8 mouse cellular contexts compared by ENCODE assay signal in genomic region chr2:39065400-39065987, GRCm38 (mm10). TPM values are rescaled to one million over a fixed set of nuclear protein-coding genes. Genes with fewer than 3 reads are reported as not detected.
A peak's percentile ranks its signal among the peaks of the same experiment; 100 is the strongest.
DNase-seq lines count a peak whose midpoint lies in the region; ATAC-seq and TF ChIP-seq lines count a peak whose summit lies in the region.

Golga1 (minus strand) TSS chr2:39065541.

- H3K27ac ChIP-seq in CH12.LX (ENCODE audit: insufficient read depth, low read depth): peak within 1 kb of the TSS; percentile 71
- H3K27ac ChIP-seq in forebrain, embryonic 12.5 days: peak within 1 kb of the TSS; percentile 87
- peak within 1 kb of the TSS; percentile 84 for H3K27ac ChIP-seq in heart, postnatal 0 days (ENCODE audit: low read depth)
- H3K27ac ChIP-seq in liver, embryonic 16.5 days (ENCODE audit: low read length): peak within 1 kb of the TSS; percentile 96
- peak within 1 kb of the TSS; percentile 88 for H3K27ac ChIP-seq in neural tube, embryonic 13.5 days (replicated peaks)
- H3K27ac ChIP-seq in testis, adult 2 months (ENCODE audit: control insufficient read depth, insufficient read depth, low read depth, low read length): peak within 1 kb of the TSS; percentile 99

- in situ Hi-C loops in CH12.LX (cut with MboI; ENCODE audit: low pct_ligation_motif_present, low pct_unique_long_range_greater_than_20kb, low sequenced_read_pairs): no loop called here

- peaks cover 11% of the 10 kb centered on the region for H3K79me2 ChIP-seq in CH12.LX (replicated peaks; ENCODE audit: control insufficient read depth, extremely low read depth, insufficient read depth, poor library complexity, severe bottlenecking)

- H3K9me3 ChIP-seq in CH12.LX (replicated peaks; ENCODE audit: low read length): no peaks in the 10 kb centered on the region
- no peaks in the 10 kb centered on the region for H3K9me3 ChIP-seq in forebrain, embryonic 12.5 days
- no peaks in the 10 kb centered on the region for H3K9me3 ChIP-seq in heart, postnatal 0 days (replicated peaks; ENCODE audit: control insufficient read depth, low read length)
- H3K9me3 ChIP-seq in liver, embryonic 16.5 days (replicated peaks; ENCODE audit: control insufficient read depth, low read length): no peaks in the 10 kb centered on the region
- no peaks in the 10 kb centered on the region for H3K9me3 ChIP-seq in neural tube, embryonic 13.5 days

- peak; percentile 94 for TF ChIP-seq POLR2A in CH12.LX (IDR thresholded peaks at IDR 0.05; ENCODE audit: low read depth, low read length)
- peak; percentile 99 for TF ChIP-seq POLR2A in testis, adult 2 months (IDR thresholded peaks at IDR 0.05; ENCODE audit: control insufficient read depth, low read depth, low read length)

- H3K4me1 ChIP-seq in CH12.LX (ENCODE audit: control insufficient read depth in 1 of 2, insufficient read depth in 2 of 2): peaks cover 0 to 17% of the 10 kb centered on the region in 2 experiments; a peak in 2 of 4 replicates
- H3K4me1 ChIP-seq in forebrain, embryonic 12.5 days: peaks cover 9% of the 10 kb centered on the region
- H3K4me1 ChIP-seq in heart, postnatal 0 days (ENCODE audit: control insufficient read depth, insufficient read depth): peaks cover 6% of the 10 kb centered on the region; the same call in 1 of the 2 replicates
- H3K4me1 ChIP-seq in liver, embryonic 16.5 days (ENCODE audit: control insufficient read depth, low read depth, low read length): peaks cover 2% of the 10 kb centered on the region; the same call in 1 of the 2 replicates
- peaks cover 14% of the 10 kb centered on the region for H3K4me1 ChIP-seq in neural tube, embryonic 13.5 days (replicated peaks)
- H3K4me1 ChIP-seq in testis, adult 2 months (ENCODE audit: control insufficient read depth, insufficient read depth, low read length): peaks cover 2% of the 10 kb centered on the region; the same call in 1 of the 2 replicates

- TF ChIP-seq CTCF in CH12.LX (conservative IDR thresholded peaks at IDR 0.05 in 1 of 2, IDR thresholded peaks at IDR 0.05 in 1 of 2; ENCODE audit: low read depth in 2 of 2, low read length in 2 of 2): no peak
- TF ChIP-seq CTCF in heart, postnatal 0 days (IDR thresholded peaks at IDR 0.05; ENCODE audit: low read depth): no peak
- no peak for TF ChIP-seq CTCF in testis, adult 2 months (IDR thresholded peaks at IDR 0.05; ENCODE audit: control insufficient read depth, insufficient read depth, insufficient replicate concordance, low read depth, low read length)

- H3K9ac ChIP-seq in CH12.LX (ENCODE audit: insufficient read depth, low read depth): peak within 1 kb of the TSS; percentile 92
- H3K9ac ChIP-seq in forebrain, embryonic 12.5 days: peak within 1 kb of the TSS; percentile 89
- peak within 1 kb of the TSS; percentile 92 for H3K9ac ChIP-seq in heart, postnatal 0 days (replicated peaks; ENCODE audit: low read depth, low read length)
- H3K9ac ChIP-seq in liver, embryonic 16.5 days (ENCODE audit: low read depth, low read length): peak within 1 kb of the TSS; percentile 84
- peak within 1 kb of the TSS; percentile 97 for H3K9ac ChIP-seq in neural tube, embryonic 13.5 days

- DNase-seq in CH12.LX (ENCODE audit: extremely low read depth): peak; percentile 89
- peak; percentile 80 for DNase-seq in c-Kit-positive CD71-positive TER-119-negative erythroid progenitor cells, embryonic 14.5 days (ENCODE audit: low read depth)
- peak; percentile 92 for DNase-seq in heart, postnatal 0 days (ENCODE audit: low spot score)
- peak; percentile 94 to 97 for DNase-seq in kidney, postnatal 4 days

- peak within 1 kb of the TSS; percentile 83 to 95 (median 86) for H3K4me3 ChIP-seq in CH12.LX (replicated peaks in 1 of 3; ENCODE audit: low read depth in 2 of 3, low read length in 2 of 3, poor library complexity in 1 of 3)
- H3K4me3 ChIP-seq in forebrain, embryonic 12.5 days (replicated peaks): peak within 1 kb of the TSS; percentile 86
- peak within 1 kb of the TSS; percentile 76 for H3K4me3 ChIP-seq in heart, postnatal 0 days (ENCODE audit: low read depth, low read length)
- H3K4me3 ChIP-seq in liver, embryonic 16.5 days (ENCODE audit: low read depth, low read length): peak within 1 kb of the TSS; percentile 73
- H3K4me3 ChIP-seq in neural tube, embryonic 13.5 days: peak within 1 kb of the TSS; percentile 81
- peak within 1 kb of the TSS; percentile 86 for H3K4me3 ChIP-seq in testis, adult 2 months (ENCODE audit: control insufficient read depth, low read depth, low read length)

- dilution Hi-C loops in CH12.LX (cut with MboI; ENCODE audit: extremely low pct_ligation_motif_present, extremely low pct_unique_long_range_greater_than_20kb, low sequenced_read_pairs): no loop called here

- no peaks in the 10 kb centered on the region for H3K27me3 ChIP-seq in CH12.LX (replicated peaks)
- no peaks in the 10 kb centered on the region for H3K27me3 ChIP-seq in forebrain, embryonic 12.5 days
- H3K27me3 ChIP-seq in heart, postnatal 0 days (ENCODE audit: control insufficient read depth, insufficient read depth, low read length): no peaks in the 10 kb centered on the region
- no peaks in the 10 kb centered on the region for H3K27me3 ChIP-seq in liver, embryonic 16.5 days (ENCODE audit: control insufficient read depth, insufficient read depth, low read depth, low read length)
- H3K27me3 ChIP-seq in neural tube, embryonic 13.5 days: no peaks in the 10 kb centered on the region
- no peaks in the 10 kb centered on the region for H3K27me3 ChIP-seq in testis, adult 2 months (ENCODE audit: control insufficient read depth, insufficient read depth, low read length)

- WGBS in forebrain, embryonic 12.5 days: under 1% methylated on average over 50 of the region's 50 CpGs
- under 1% methylated on average over 50 of the region's 50 CpGs for WGBS in heart, postnatal 0 days
- WGBS in liver, embryonic 16.5 days (ENCODE audit: insufficient replicate concordance): under 1% methylated on average over 50 of the region's 50 CpGs
- WGBS in neural tube, embryonic 13.5 days: under 1% methylated on average over 50 of the region's 50 CpGs

- H3K4me2 ChIP-seq in CH12.LX (ENCODE audit: insufficient read depth, low read depth, poor library complexity, severe bottlenecking): peak within 1 kb of the TSS; percentile 84
- H3K4me2 ChIP-seq in forebrain, embryonic 12.5 days: peak within 1 kb of the TSS; percentile 85
- peak within 1 kb of the TSS; percentile 92 for H3K4me2 ChIP-seq in heart, postnatal 0 days (ENCODE audit: low read depth, low read length)
- peak within 1 kb of the TSS; percentile 73 for H3K4me2 ChIP-seq in liver, embryonic 16.5 days (ENCODE audit: low read depth, low read length)
- H3K4me2 ChIP-seq in neural tube, embryonic 13.5 days: peak within 1 kb of the TSS; percentile 81

- peaks cover 3 to 27% of the 10 kb centered on the region in 2 experiments for H3K36me3 ChIP-seq in CH12.LX (replicated peaks in 1 of 2; ENCODE audit: control insufficient read depth in 1 of 2, insufficient read depth in 1 of 2, low read length in 1 of 2)
- H3K36me3 ChIP-seq in forebrain, embryonic 12.5 days (replicated peaks): peaks cover 10% of the 10 kb centered on the region
- peaks cover 24% of the 10 kb centered on the region for H3K36me3 ChIP-seq in heart, postnatal 0 days (replicated peaks; ENCODE audit: control insufficient read depth, insufficient read depth, low read length)
- 0 out of 2 replicates have a peak, but pooled peaks cover 2% of the 10 kb centered on the region for H3K36me3 ChIP-seq in liver, embryonic 16.5 days (ENCODE audit: control insufficient read depth, insufficient read depth)
- H3K36me3 ChIP-seq in neural tube, embryonic 13.5 days: peaks cover 15% of the 10 kb centered on the region
- H3K36me3 ChIP-seq in testis, adult 2 months (ENCODE audit: control insufficient read depth, insufficient read depth, low read length): no peaks in the 10 kb centered on the region

- no peak for TF ChIP-seq RAD21 in CH12.LX (IDR thresholded peaks at IDR 0.05; ENCODE audit: low read depth, low read length)

- TF ChIP-seq EP300 in CH12.LX (IDR thresholded peaks at IDR 0.05; ENCODE audit: low read length): no peak
- no peak for TF ChIP-seq EP300 in heart, postnatal 0 days (IDR thresholded peaks at IDR 0.05; ENCODE audit: low read depth)

- peak; percentile 99 for ATAC-seq in forebrain, embryonic 12.5 days (ENCODE audit: low FRiP score)
- peak; percentile 99 for ATAC-seq in heart, postnatal 0 days (ENCODE audit: insufficient read depth, low read depth)
- ATAC-seq in liver, embryonic 16.5 days (ENCODE audit: low read depth): peak; percentile 96
- peak; percentile 98 for ATAC-seq in neural tube, embryonic 13.5 days (ENCODE audit: low read depth)

TF ChIP-seq in CH12.LX, 34 proteins besides CTCF, POLR2A, EP300 and RAD21 (continues in another document):
- TF ChIP-seq IRF4 (IDR thresholded peaks at IDR 0.05; ENCODE audit: low read depth, low read length) (peak; percentile 53), MAX (IDR thresholded peaks at IDR 0.05; ENCODE audit: low read length) (peak; percentile 75; the same call in 1 of the 2 replicates), ELF1 (IDR thresholded peaks at IDR 0.05; ENCODE audit: low read depth, low read length) (peak; percentile 96), MAFK (IDR thresholded peaks at IDR 0.05; ENCODE audit: insufficient replicate concordance, low read length) (no peak), PAX5 (IDR thresholded peaks at IDR 0.05; ENCODE audit: low read length) (no peak), BHLHE40 (IDR thresholded peaks at IDR 0.05; ENCODE audit: low read depth, low read length) (peak; percentile 86), NRF1 (IDR thresholded peaks at IDR 0.05; ENCODE audit: low read depth, low read length) (peak; percentile 100), CHD2 (IDR thresholded peaks at IDR 0.05; ENCODE audit: low read length) (no peak; the same call in 1 of the 2 replicates), ZMIZ1 (IDR thresholded peaks at IDR 0.05; ENCODE audit: low read depth, low read length) (peak; percentile 88), USF1 (IDR thresholded peaks at IDR 0.05; ENCODE audit: low read depth, low read length) (no peak; the same call in 1 of the 2 replicates), MEF2A (IDR thresholded peaks at IDR 0.05; ENCODE audit: borderline replicate concordance, low read depth, low read length) (peak; percentile 68), MXI1 (IDR thresholded peaks at IDR 0.05; ENCODE audit: low read depth, low read length) (peak; percentile 92), ZNF384 (IDR thresholded peaks at IDR 0.05; ENCODE audit: low read depth, low read length) (peak; percentile 31; the same call in 1 of the 2 replicates)

RNA-seq across cellular contexts. Expression of gene Golga1, which starts in this region (rescaled TPM):
- total RNA-seq in CH12.LX (2012; rRNA removed): 7.8 and 8.8 TPM in 2 replicates
- total RNA-seq in CH12.LX (2014; rRNA removed): 8.2 and 8.6 TPM in 2 replicates
- 10.1 and 11.5 TPM in 2 replicates for polyA plus RNA-seq in CH12.LX (2012; ENCODE audit: insufficient read length, low read depth)
- polyA plus RNA-seq in forebrain, embryonic 12.5 days (2016; fragmentation: Nextera tagmentation; extraction: Ambion mirVana): 37.9 and 40.8 TPM in 2 replicates
- 7.7 and 12.4 TPM in 2 replicates for total RNA-seq in heart, postnatal 0 days (2014; rRNA removed; ENCODE audit: low replicate concordance)
- 19.2 and 21.2 TPM in 2 replicates for polyA plus RNA-seq in heart, postnatal 0 days (2015; fragmentation: Nextera tagmentation; extraction: Ambion mirVana)
- polyA plus RNA-seq in liver, embryonic 16.5 days (2015; fragmentation: Nextera tagmentation; extraction: Ambion mirVana): 10.1 and 10.4 TPM in 2 replicates
- polyA plus RNA-seq in neural tube, embryonic 13.5 days (2015; fragmentation: Nextera tagmentation; extraction: Ambion mirVana): 28.4 and 34.6 TPM in 2 replicates
- 13.1 and 13.7 TPM in 2 replicates for polyA plus RNA-seq in testis, adult 2 months (2012; rRNA removed)

Comparison
In these comparisons a context has a peak if more than half of its experiments do, and no peak if none do; other contexts are left out.
1. Peak in every context shown above with its lines: DNase-seq, ATAC-seq, H3K4me3 ChIP-seq and H3K27ac ChIP-seq.